Mouse (Mus musculus) MEL (cell line): ENCODE data around the gene Gale. TPM values are rescaled to one million over a fixed set of nuclear protein-coding genes. Genes with fewer than 3 reads are reported as not detected.

Experiments
- DNase-seq: peaks from one replicate; pipeline ENCODE4 v3.0.0; 2011; ENCODE audit warnings: low read depth, low spot score
- H3K27ac ChIP-seq: 2 replicates; pipeline ENCODE4 v1.5.1; 2012; ENCODE audit warnings: low read depth, mild to moderate bottlenecking, control low read depth, low read length, moderate library complexity; ENCODE audit not compliant: control insufficient read depth
- H3K27me3 ChIP-seq, 2 experiments: fragments of 150-350 bp in 1 of 2; sonication (generic) in 1 of 2; 2 replicates each; pipeline ENCODE4 v1.6.1; 2012; ENCODE audit warnings: low read length in 2 of 2, mild to moderate bottlenecking in 2 of 2, improper control_type of control experiment in 1 of 2, moderate library complexity in 1 of 2; ENCODE audit not compliant: insufficient read depth in 2 of 2, control insufficient read depth in 1 of 2
- H3K36me3 ChIP-seq, 2 experiments: 2 replicates each; pipeline ENCODE4 v1.6.1; 2012 to 2014; ENCODE audit warnings: low read length in 2 of 2, improper control_type of control experiment in 1 of 2, inconsistent platforms in 1 of 2, mild to moderate bottlenecking in 1 of 2; ENCODE audit not compliant: insufficient read depth in 2 of 2, control insufficient read depth in 1 of 2
- H3K4me1 ChIP-seq, 2 experiments: fragments of 150-350 bp in 1 of 2; sonication (generic) in 1 of 2; 2 replicates each; pipeline ENCODE4 v1.6.1; 2012; ENCODE audit warnings: low read length in 2 of 2, improper control_type of control experiment in 1 of 2, mild to moderate bottlenecking in 1 of 2; ENCODE audit not compliant: insufficient read depth in 2 of 2, control insufficient read depth in 1 of 2
- H3K4me3 ChIP-seq, 2 experiments: fragments of 150-350 bp in 1 of 2; sonication (generic) in 1 of 2; 2 replicates each; pipeline ENCODE4 v1.5.1; 2012; ENCODE audit warnings: low read depth in 2 of 2, low read length in 2 of 2, mild to moderate bottlenecking in 2 of 2, moderate library complexity in 2 of 2, control low read depth in 1 of 2, improper control_type of control experiment in 1 of 2; ENCODE audit not compliant: control insufficient read depth in 1 of 2, insufficient read depth in 1 of 2
- H3K79me2 ChIP-seq: 2 replicates; pipeline ENCODE4 v1.6.1; 2012; ENCODE audit warnings: mild to moderate bottlenecking, low read length, moderate library complexity; ENCODE audit not compliant: control insufficient read depth, poor library complexity, insufficient read depth
- H3K9ac ChIP-seq: 2 replicates; pipeline ENCODE4 v1.6.1; 2012; ENCODE audit warnings: low read depth, mild to moderate bottlenecking, control low read depth, low read length, moderate library complexity; ENCODE audit not compliant: control insufficient read depth, poor library complexity, severe bottlenecking
- H3K9me3 ChIP-seq: fragments of 150-350 bp; sonication (generic); replicated peaks from 2 replicates; pipeline ENCODE4 v1.6.1; 2012; ENCODE audit warnings: mild to moderate bottlenecking, low read length, improper control_type of control experiment, moderate library complexity; ENCODE audit not compliant: insufficient read depth
- BHLHE40 ChIP-seq: IDR thresholded peaks from 2 replicates; pipeline ENCODE4 v1.6.1; 2012; ENCODE audit warnings: low read depth, mild to moderate bottlenecking, inconsistent platforms, low read length, improper control_type of control experiment, borderline replicate concordance
- CHD1 ChIP-seq: IDR thresholded peaks from 2 replicates; pipeline ENCODE4 v1.6.1; 2012; ENCODE audit warnings: low read depth, mild to moderate bottlenecking, inconsistent platforms, low read length, improper control_type of control experiment
- CHD2 ChIP-seq: IDR thresholded peaks from 2 replicates; pipeline ENCODE4 v1.6.1; 2011; ENCODE audit warnings: low read length, improper control_type of control experiment
- CTCF ChIP-seq, 3 experiments: IDR thresholded peaks in 2 of 3; conservative IDR thresholded peaks in 1 of 3; 2 replicates each; pipeline ENCODE4 v1.5.1; 2011 to 2012; ENCODE audit warnings: low read length in 3 of 3, low read depth in 2 of 3, mild to moderate bottlenecking in 2 of 3, improper control_type of control experiment in 1 of 3, inconsistent platforms in 1 of 3, mixed read lengths in 1 of 3, moderate library complexity in 1 of 3; ENCODE audit not compliant: control insufficient read depth in 1 of 3, insufficient read depth in 1 of 3, poor library complexity in 1 of 3, severe bottlenecking in 1 of 3
- E2F4 ChIP-seq: IDR thresholded peaks from 2 replicates; pipeline ENCODE4 v1.6.1; 2011; ENCODE audit warnings: low read depth, low read length, improper control_type of control experiment, borderline replicate concordance
- ELF1 ChIP-seq: IDR thresholded peaks from 2 replicates; pipeline ENCODE4 v1.6.1; 2014; ENCODE audit warnings: low read depth, mild to moderate bottlenecking, inconsistent platforms, low read length, improper control_type of control experiment, moderate library complexity
- EP300 ChIP-seq, 2 experiments: IDR thresholded peaks; 2 replicates each; pipeline ENCODE4 v1.6.1; 2011; ENCODE audit warnings: improper control_type of control experiment in 2 of 2, low read length in 2 of 2, low read depth in 1 of 2, mild to moderate bottlenecking in 1 of 2
- ETS1 ChIP-seq: IDR thresholded peaks from 2 replicates; pipeline ENCODE4 v1.6.1; 2012; ENCODE audit warnings: low read depth, mild to moderate bottlenecking, inconsistent platforms, low read length, improper control_type of control experiment, moderate library complexity
- GABPA ChIP-seq: IDR thresholded peaks from 2 replicates; pipeline ENCODE4 v1.6.1; 2012; ENCODE audit warnings: low read depth, mild to moderate bottlenecking, inconsistent platforms, low read length, improper control_type of control experiment, moderate library complexity
- GATA1 ChIP-seq: IDR thresholded peaks from 2 replicates; pipeline ENCODE4 v1.6.1; 2011; ENCODE audit warnings: low read depth, low read length, improper control_type of control experiment
- JUND ChIP-seq: IDR thresholded peaks from 2 replicates; pipeline ENCODE4 v1.6.1; 2011; ENCODE audit warnings: low read depth, mild to moderate bottlenecking, improper control_type of control experiment, low read length
- KAT2A ChIP-seq: conservative IDR thresholded peaks from 2 replicates; pipeline ENCODE4 v1.6.1; 2012; ENCODE audit warnings: low read depth, low read length, improper control_type of control experiment, inconsistent platforms
- MAFK ChIP-seq: IDR thresholded peaks from 2 replicates; pipeline ENCODE4 v1.6.1; 2011; ENCODE audit warnings: low read depth, mild to moderate bottlenecking, low read length, improper control_type of control experiment, borderline replicate concordance
- MAZ ChIP-seq: IDR thresholded peaks from 2 replicates; pipeline ENCODE4 v1.6.1; 2012; ENCODE audit warnings: low read depth, mild to moderate bottlenecking, inconsistent platforms, low read length, improper control_type of control experiment
- MEF2A ChIP-seq: IDR thresholded peaks from 2 replicates; pipeline ENCODE4 v1.6.1; 2014; ENCODE audit warnings: low read depth, mild to moderate bottlenecking, inconsistent platforms, low read length, improper control_type of control experiment; ENCODE audit not compliant: poor library complexity, insufficient replicate concordance, severe bottlenecking; ENCODE audit errors: extremely low read depth
- MXI1 ChIP-seq: IDR thresholded peaks from 2 replicates; pipeline ENCODE4 v1.6.1; 2011; ENCODE audit warnings: mild to moderate bottlenecking, low read depth, low read length, improper control_type of control experiment
- MYB ChIP-seq: IDR thresholded peaks from 2 replicates; pipeline ENCODE4 v1.6.1; 2011; ENCODE audit warnings: mild to moderate bottlenecking, low read depth, low read length, improper control_type of control experiment
- MYC ChIP-seq: IDR thresholded peaks from 2 replicates; pipeline ENCODE4 v1.6.1; 2011; ENCODE audit warnings: low read depth, mild to moderate bottlenecking, low read length, improper control_type of control experiment, moderate library complexity
- NELFE ChIP-seq: IDR thresholded peaks from 2 replicates; pipeline ENCODE4 v1.6.1; 2011; ENCODE audit warnings: low read depth, low read length, improper control_type of control experiment
- POLR2A ChIP-seq, 2 experiments: IDR thresholded peaks; 2 replicates each; pipeline ENCODE4 v1.6.1; 2011 to 2012; ENCODE audit warnings: low read length in 2 of 2, mild to moderate bottlenecking in 2 of 2, control low read depth in 1 of 2, improper control_type of control experiment in 1 of 2, low read depth in 1 of 2, moderate library complexity in 1 of 2; ENCODE audit not compliant: control insufficient read depth in 1 of 2, insufficient read depth in 1 of 2, poor library complexity in 1 of 2
- POLR2AphosphoS2 ChIP-seq: IDR thresholded peaks from 2 replicates; pipeline ENCODE4 v1.6.1; 2011; ENCODE audit warnings: low read length, improper control_type of control experiment
- POLR2AphosphoS5 ChIP-seq: IDR thresholded peaks from 2 replicates; pipeline ENCODE4 v1.6.1; 2012; ENCODE audit warnings: low read depth, borderline replicate concordance, mild to moderate bottlenecking, inconsistent platforms, low read length, moderate library complexity, mixed read lengths
- RAD21 ChIP-seq: IDR thresholded peaks from 2 replicates; pipeline ENCODE4 v1.6.1; 2011; ENCODE audit warnings: mild to moderate bottlenecking, low read depth, low read length, improper control_type of control experiment
- RCOR1 ChIP-seq: IDR thresholded peaks from 2 replicates; pipeline ENCODE4 v1.6.1; 2012; ENCODE audit warnings: low read depth, mild to moderate bottlenecking, inconsistent platforms, low read length, improper control_type of control experiment
- SMC3 ChIP-seq: IDR thresholded peaks from 2 replicates; pipeline ENCODE4 v1.6.1; 2011; ENCODE audit warnings: low read depth, low read length, improper control_type of control experiment
- TAL1 ChIP-seq: IDR thresholded peaks from 2 replicates; pipeline ENCODE4 v1.6.1; 2012; ENCODE audit warnings: mild to moderate bottlenecking, inconsistent platforms, low read length, moderate library complexity, mixed read lengths
- TCF12 ChIP-seq: IDR thresholded peaks from 2 replicates; pipeline ENCODE4 v1.6.1; 2014; ENCODE audit warnings: low read depth, mild to moderate bottlenecking, inconsistent platforms, low read length, improper control_type of control experiment, moderate library complexity
- UBTF ChIP-seq: IDR thresholded peaks from 2 replicates; pipeline ENCODE4 v1.6.1; 2012; ENCODE audit warnings: low read depth, mild to moderate bottlenecking, inconsistent platforms, low read length, improper control_type of control experiment, moderate library complexity, borderline replicate concordance; ENCODE audit not compliant: insufficient read depth
- USF1 ChIP-seq: IDR thresholded peaks from 2 replicates; pipeline ENCODE4 v1.6.1; 2014; ENCODE audit warnings: low read depth, mild to moderate bottlenecking, inconsistent platforms, low read length, improper control_type of control experiment, moderate library complexity
- ZKSCAN1 ChIP-seq: IDR thresholded peaks from 2 replicates; pipeline ENCODE4 v1.6.1; 2012; ENCODE audit warnings: low read depth, mild to moderate bottlenecking, inconsistent platforms, low read length, improper control_type of control experiment, moderate library complexity
- ZMIZ1 ChIP-seq: IDR thresholded peaks from 2 replicates; pipeline ENCODE4 v1.6.1; 2012; ENCODE audit warnings: low read depth, mild to moderate bottlenecking, inconsistent platforms, low read length, improper control_type of control experiment, moderate library complexity
- ZNF384 ChIP-seq: IDR thresholded peaks from 2 replicates; pipeline ENCODE4 v1.6.1; 2012; ENCODE audit warnings: low read depth, mild to moderate bottlenecking, inconsistent platforms, low read length, improper control_type of control experiment
- polyA plus RNA-seq, 2 experiments: library from polyadenylated mRNA; stranded (reverse) in 1 of 2; unstranded in 1 of 2; fragments of >175 nt in 1 of 2; fragments of >200 nt in 1 of 2; gene quantifications; 2 replicates each; pipeline versions ENCODE4 v1.2.1 to v1.2.4; 2012; ENCODE audit warnings: low replicate concordance in 2 of 2, low read depth in 1 of 2; ENCODE audit not compliant: insufficient read length in 2 of 2, insufficient read depth in 1 of 2, missing spikeins in 1 of 2
- total RNA-seq: library from RNA; depleted of rRNA; stranded (reverse); fragments of 300-350 nt; gene quantifications from 2 replicates; pipeline ENCODE4 v1.2.3, GENCODE M21; 2012

Gale gene
- total and polyA plus RNA-seq, 3 experiments: 24.5 to 31.2 TPM; not detected in 1

- DNase-seq: no peak
- Histone ChIP-seq H3K4me1 (peaks cover 0 to 1% of the 10 kb centered on the region in 2 experiments; a peak in 1 of 4 replicates), H3K4me3 (no peak overlapping the region), H3K27me3 (no peaks in the 10 kb centered on the region), H3K9me3 (no peaks in the 10 kb centered on the region), H3K36me3 (peaks cover 2 to 3% of the 10 kb centered on the region in 2 experiments; a peak in 3 of 4 replicates), H3K9ac (no peak overlapping the region), H3K79me2 (peaks cover 8% of the 10 kb centered on the region; the same call in 1 of the 2 replicates), H3K27ac (no peak overlapping the region)
- TF ChIP-seq KAT2A (no peak), USF1 (no peak), ELF1 (no peak)
Observed at GRCm38 (mm10) chr4:135953179-135953578, 10.3 kb upstream of the Gale start.

GRCm38 (mm10) chr4:135954241-135954640, 9.3 kb upstream of the Gale start:
- H3K79me2 ChIP-seq: peaks cover 2% of the 10 kb centered on the region; the same call in 1 of the 2 replicates
- peaks cover 0 to 3% of the 10 kb centered on the region in 2 experiments; a peak in 2 of 4 replicates for H3K36me3 ChIP-seq
- peak; percentile 78 for DNase-seq
- H3K4me3 ChIP-seq: no peak overlapping the region
- H3K27me3 ChIP-seq: no peaks in the 10 kb centered on the region
- H3K4me1 ChIP-seq: no peaks in the 10 kb centered on the region
- no peak overlapping the region for H3K27ac ChIP-seq
- H3K9me3 ChIP-seq: no peaks in the 10 kb centered on the region
- H3K9ac ChIP-seq: no peak overlapping the region
- no peak for TF ChIP-seq CHD2
- no peak for TF ChIP-seq MAFK
- no peak for TF ChIP-seq GATA1
- no peak for TF ChIP-seq TCF12
- TF ChIP-seq ELF1: no peak
- no peak for TF ChIP-seq RCOR1
- TF ChIP-seq RAD21: peak; percentile 78
- no peak for TF ChIP-seq POLR2AphosphoS5
- no peak for TF ChIP-seq CHD1
- no peak for TF ChIP-seq MAZ
- TF ChIP-seq BHLHE40: no peak
- peak; percentile 80 to 95 (median 93) for TF ChIP-seq CTCF (IDR thresholded peaks at IDR 0.05 in 2 of 3, conservative IDR thresholded peaks at IDR 0.05 in 1 of 3; ENCODE audit: control insufficient read depth in 1 of 3, insufficient read depth in 1 of 3, low read depth in 2 of 3, low read length in 3 of 3, poor library complexity in 1 of 3, severe bottlenecking in 1 of 3)
- TF ChIP-seq NELFE: no peak
- TF ChIP-seq ETS1: no peak
- no peak for TF ChIP-seq POLR2AphosphoS2
- TF ChIP-seq POLR2A (IDR thresholded peaks at IDR 0.05; ENCODE audit: control insufficient read depth in 1 of 2, insufficient read depth in 1 of 2, low read depth in 1 of 2, low read length in 2 of 2, poor library complexity in 1 of 2): no peak
- peak; percentile 86 for TF ChIP-seq SMC3
- TF ChIP-seq GABPA: no peak
- TF ChIP-seq ZMIZ1: no peak
- TF ChIP-seq ZNF384: peak; percentile 43; the same call in 1 of the 2 replicates
- TF ChIP-seq JUND: no peak
- no peak for TF ChIP-seq ZKSCAN1
- TF ChIP-seq MYC: peak; percentile 42; the same call in 1 of the 2 replicates
- no peak for TF ChIP-seq MXI1
- no peak for TF ChIP-seq MYB
- no peak for TF ChIP-seq MEF2A
- TF ChIP-seq UBTF: no peak
- no peak for TF ChIP-seq KAT2A
- TF ChIP-seq TAL1: no peak
- no peak for TF ChIP-seq E2F4
- TF ChIP-seq EP300 (IDR thresholded peaks at IDR 0.05; ENCODE audit: low read depth in 1 of 2, low read length in 2 of 2): no peak
